Mouse (Mus musculus): Measurements from ENCODE around the gene Gm13941. TPM values are rescaled to one million over a fixed set of nuclear protein-coding genes. Genes with fewer than 3 reads are reported as not detected.

Gm13941 gene
- total RNA-seq (2012; rRNA removed) (not detected in 2 replicates), total RNA-seq (2014; rRNA removed) (not detected in 2 replicates), polyA plus RNA-seq (2012; ENCODE audit: insufficient read length, low read depth) (not detected in 2 replicates)

DNA sequence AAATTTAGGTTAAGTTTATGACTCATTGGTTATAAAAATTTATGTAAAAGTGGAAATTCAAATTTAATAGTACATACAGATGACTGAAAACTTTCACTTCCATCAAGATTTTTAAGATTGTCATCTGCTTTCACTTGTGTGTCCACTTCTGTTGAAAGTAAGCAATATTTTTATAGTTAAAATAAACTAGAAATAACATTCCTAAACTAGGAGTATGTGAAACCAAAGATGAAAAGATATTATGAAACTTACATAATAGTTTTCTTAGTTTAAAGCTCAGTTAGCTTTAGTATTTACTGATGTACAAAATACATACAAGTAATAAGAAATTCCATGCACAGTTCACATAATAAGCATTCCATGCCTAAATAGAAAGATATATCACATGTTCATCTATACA, at the start of gene Gm13941:
TSS of gene Gm13941 (minus strand) at position 101 of the 400 bp plus-strand sequence.
- H3K36me3 ChIP-seq (replicated peaks in 1 of 2; ENCODE audit: control insufficient read depth in 1 of 2, insufficient read depth in 1 of 2, low read length in 1 of 2): no peaks in the 10 kb centered on the region
- in situ Hi-C loops (cut with MboI; ENCODE audit: low pct_ligation_motif_present, low pct_unique_long_range_greater_than_20kb, low sequenced_read_pairs): no loop called here
- dilution Hi-C loops (cut with MboI; ENCODE audit: extremely low pct_ligation_motif_present, extremely low pct_unique_long_range_greater_than_20kb, low sequenced_read_pairs): no loop called here
- H3K4me2 ChIP-seq (ENCODE audit: insufficient read depth, low read depth, poor library complexity, severe bottlenecking): no peak within 1 kb of the TSS
- no peak within 1 kb of the TSS for H3K4me3 ChIP-seq (replicated peaks in 1 of 3; ENCODE audit: low read depth in 2 of 3, low read length in 2 of 3, poor library complexity in 1 of 3)
- H3K9me3 ChIP-seq (replicated peaks; ENCODE audit: low read length): peaks cover 10% of the 10 kb centered on the region
- H3K79me2 ChIP-seq (replicated peaks; ENCODE audit: control insufficient read depth, extremely low read depth, insufficient read depth, poor library complexity, severe bottlenecking): no peaks in the 10 kb centered on the region
- H3K4me1 ChIP-seq (ENCODE audit: control insufficient read depth in 1 of 2, insufficient read depth in 2 of 2): no peaks in the 10 kb centered on the region
- no peaks in the 10 kb centered on the region for H3K27me3 ChIP-seq (replicated peaks)
- H3K27ac ChIP-seq (ENCODE audit: insufficient read depth, low read depth): no peak within 1 kb of the TSS
- no peak for TF ChIP-seq ZNF384 (IDR thresholded peaks at IDR 0.05; ENCODE audit: low read depth, low read length)
- TF ChIP-seq JUND (conservative IDR thresholded peaks at IDR 0.05; ENCODE audit: low read depth, low read length): no peak
- TF ChIP-seq CTCF (conservative IDR thresholded peaks at IDR 0.05 in 1 of 2, IDR thresholded peaks at IDR 0.05 in 1 of 2; ENCODE audit: low read depth in 2 of 2, low read length in 2 of 2): no peak
- TF ChIP-seq NRF1 (IDR thresholded peaks at IDR 0.05; ENCODE audit: low read depth, low read length): no peak
- DNase-seq (ENCODE audit: extremely low read depth): no peak
- no peak within 1 kb of the TSS for H3K9ac ChIP-seq (ENCODE audit: insufficient read depth, low read depth)

DNA sequence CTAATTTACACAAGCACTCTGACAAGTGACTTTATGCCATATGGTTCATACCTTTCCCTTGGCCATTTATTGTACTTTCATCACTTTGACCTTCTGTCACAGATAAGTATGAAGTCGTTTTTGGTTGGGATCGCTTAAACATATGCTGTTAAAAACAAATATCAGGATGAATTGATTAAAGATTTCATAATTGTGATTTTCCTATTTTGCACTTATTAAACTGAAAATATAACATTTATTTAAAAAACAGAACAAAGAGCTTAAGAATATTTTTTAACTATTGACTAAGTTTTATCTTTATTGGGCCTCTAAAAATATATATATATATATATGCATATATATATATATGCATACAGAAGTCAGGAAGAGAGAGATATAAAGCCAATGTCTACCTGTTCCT, 47.1 kb upstream of the Gm13941 start, which contains the start of gene Gm15130:
TSS of gene Gm15130 (minus strand) at position 101 of the 400 bp plus-strand sequence.
- Histone ChIP-seq H3K4me2 (ENCODE audit: insufficient read depth, low read depth, poor library complexity, severe bottlenecking) (no peak within 1 kb of the TSS), H3K36me3 (replicated peaks in 1 of 2; ENCODE audit: control insufficient read depth in 1 of 2, insufficient read depth in 1 of 2, low read length in 1 of 2) (no peaks in the 10 kb centered on the region), H3K79me2 (replicated peaks; ENCODE audit: control insufficient read depth, extremely low read depth, insufficient read depth, poor library complexity, severe bottlenecking) (no peaks in the 10 kb centered on the region), H3K9ac (ENCODE audit: insufficient read depth, low read depth) (no peak within 1 kb of the TSS), H3K4me1 (ENCODE audit: control insufficient read depth in 1 of 2, insufficient read depth in 2 of 2) (no peaks in the 10 kb centered on the region), H3K4me3 (replicated peaks in 1 of 3; ENCODE audit: low read depth in 2 of 3, low read length in 2 of 3, poor library complexity in 1 of 3) (no peak within 1 kb of the TSS), H3K9me3 (replicated peaks; ENCODE audit: low read length) (peaks cover 11% of the 10 kb centered on the region), H3K27ac (ENCODE audit: insufficient read depth, low read depth) (no peak within 1 kb of the TSS), H3K27me3 (replicated peaks) (no peaks in the 10 kb centered on the region)
- TF ChIP-seq ELF1 (IDR thresholded peaks at IDR 0.05; ENCODE audit: low read depth, low read length): no peak
- no peak for TF ChIP-seq TCF12 (IDR thresholded peaks at IDR 0.05; ENCODE audit: low read depth, low read length)
- no peak for TF ChIP-seq ZC3H11A (IDR thresholded peaks at IDR 0.05; ENCODE audit: low read depth, low read length)
- TF ChIP-seq SIN3A (IDR thresholded peaks at IDR 0.05; ENCODE audit: low read length): no peak
- no peak for TF ChIP-seq MEF2A (IDR thresholded peaks at IDR 0.05; ENCODE audit: borderline replicate concordance, low read depth, low read length)
- no peak for TF ChIP-seq CHD1 (IDR thresholded peaks at IDR 0.05; ENCODE audit: low read depth, low read length)
- no peak for TF ChIP-seq USF1 (IDR thresholded peaks at IDR 0.05; ENCODE audit: low read depth, low read length)
- no peak for TF ChIP-seq USF2 (conservative IDR thresholded peaks at IDR 0.05; ENCODE audit: low read depth, low read length)
- no peak for TF ChIP-seq MXI1 (IDR thresholded peaks at IDR 0.05; ENCODE audit: low read depth, low read length)
- no peak for DNase-seq (ENCODE audit: extremely low read depth)
- in situ Hi-C loops (cut with MboI; ENCODE audit: low pct_ligation_motif_present, low pct_unique_long_range_greater_than_20kb, low sequenced_read_pairs) (no loop called here), dilution Hi-C loops (cut with MboI; ENCODE audit: extremely low pct_ligation_motif_present, extremely low pct_unique_long_range_greater_than_20kb, low sequenced_read_pairs) (no loop called here)

DNA sequence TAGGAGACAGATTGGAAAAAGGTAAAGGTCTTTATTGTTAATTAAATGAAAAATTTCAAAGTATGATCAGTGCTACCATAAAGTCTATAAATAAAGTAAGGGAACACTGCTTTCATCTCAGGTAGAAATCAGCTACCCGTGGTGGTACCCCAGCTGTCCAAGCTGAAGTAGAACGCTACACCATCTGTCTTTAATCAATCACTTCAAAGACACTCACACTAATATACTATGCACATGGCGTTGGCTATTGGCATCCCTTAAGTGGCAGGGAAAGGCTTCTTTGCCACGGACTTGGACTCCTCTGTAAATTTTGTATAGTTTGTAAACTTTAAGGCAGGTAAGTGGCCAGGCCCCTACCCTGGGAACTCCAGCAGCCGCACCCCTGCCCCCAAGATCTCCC, 30.0 kb upstream of the Gm13941 start:
- Histone ChIP-seq H3K9me3 (replicated peaks; ENCODE audit: low read length) (peaks cover 27% of the 10 kb centered on the region), H3K4me3 (replicated peaks in 1 of 3; ENCODE audit: low read depth in 2 of 3, low read length in 2 of 3, poor library complexity in 1 of 3) (no peak overlapping the region), H3K9ac (ENCODE audit: insufficient read depth, low read depth) (no peak overlapping the region), H3K36me3 (replicated peaks in 1 of 2; ENCODE audit: control insufficient read depth in 1 of 2, insufficient read depth in 1 of 2, low read length in 1 of 2) (no peaks in the 10 kb centered on the region), H3K4me2 (ENCODE audit: insufficient read depth, low read depth, poor library complexity, severe bottlenecking) (no peak overlapping the region), H3K79me2 (replicated peaks; ENCODE audit: control insufficient read depth, extremely low read depth, insufficient read depth, poor library complexity, severe bottlenecking) (no peaks in the 10 kb centered on the region), H3K4me1 (ENCODE audit: control insufficient read depth in 1 of 2, insufficient read depth in 2 of 2) (no peaks in the 10 kb centered on the region), H3K27me3 (replicated peaks) (no peaks in the 10 kb centered on the region), H3K27ac (ENCODE audit: insufficient read depth, low read depth) (no peak overlapping the region)
- in situ Hi-C loops (cut with MboI; ENCODE audit: low pct_ligation_motif_present, low pct_unique_long_range_greater_than_20kb, low sequenced_read_pairs) (no loop called here), dilution Hi-C loops (cut with MboI; ENCODE audit: extremely low pct_ligation_motif_present, extremely low pct_unique_long_range_greater_than_20kb, low sequenced_read_pairs) (no loop called here)
- no peak for TF ChIP-seq JUN (IDR thresholded peaks at IDR 0.05; ENCODE audit: insufficient read depth, low read depth, low read length)
- TF ChIP-seq MXI1 (IDR thresholded peaks at IDR 0.05; ENCODE audit: low read depth, low read length): no peak
- no peak for TF ChIP-seq RAD21 (IDR thresholded peaks at IDR 0.05; ENCODE audit: low read depth, low read length)
- no peak for TF ChIP-seq USF1 (IDR thresholded peaks at IDR 0.05; ENCODE audit: low read depth, low read length)
- no peak for TF ChIP-seq NELFE (IDR thresholded peaks at IDR 0.05; ENCODE audit: low read depth, low read length)
- no peak for TF ChIP-seq EP300 (IDR thresholded peaks at IDR 0.05; ENCODE audit: low read length)
- no peak for TF ChIP-seq TCF12 (IDR thresholded peaks at IDR 0.05; ENCODE audit: low read depth, low read length)
- no peak for TF ChIP-seq HCFC1 (IDR thresholded peaks at IDR 0.05; ENCODE audit: low read depth, low read length)
- TF ChIP-seq TBP (conservative IDR thresholded peaks at IDR 0.05; ENCODE audit: low read depth, low read length): no peak
- DNase-seq (ENCODE audit: extremely low read depth): no peak

Measured in CH12.LX (cell line).